Mouse (Mus musculus) heart, embryonic 12.5 days (tissue): Measurements from ENCODE around the gene Commd3. TPM values are rescaled to one million over a fixed set of nuclear protein-coding genes. Genes with fewer than 3 reads are reported as not detected.

Experiments
- ATAC-seq: fragments of 200-750 bp; cut with Nextera tagmentation; 2 replicates; pipeline ENCODE4 v1.8.0; 2017; ENCODE audit warnings: moderate TSS enrichment, moderate library complexity; ENCODE audit not compliant: insufficient number of reproducible peaks, low FRiP score
- H3K27ac ChIP-seq: fragments of 300-500 bp; sonication (generic); 2 replicates; pipeline ENCODE4 v1.5.1; 2016; ENCODE audit warnings: mild to moderate bottlenecking, moderate library complexity; ENCODE audit not compliant: poor library complexity, severe bottlenecking
- H3K27me3 ChIP-seq: fragments of 300-500 bp; sonication (generic); replicated peaks from 2 replicates; pipeline ENCODE4 v1.6.1; 2016; ENCODE audit warnings: mild to moderate bottlenecking, moderate library complexity
- H3K36me3 ChIP-seq: fragments of 300-500 bp; sonication (generic); 2 replicates; pipeline ENCODE4 v1.6.1; 2016; ENCODE audit warnings: mild to moderate bottlenecking, moderate library complexity
- H3K4me1 ChIP-seq: fragments of 300-500 bp; sonication (generic); replicated peaks from 2 replicates; pipeline ENCODE4 v1.6.1; 2016; ENCODE audit warnings: mild to moderate bottlenecking
- H3K4me2 ChIP-seq: fragments of 300-500 bp; sonication (generic); 2 replicates; pipeline ENCODE4 v1.6.1; 2016; ENCODE audit warnings: mild to moderate bottlenecking, moderate library complexity
- H3K4me3 ChIP-seq: fragments of 300-500 bp; sonication (generic); 2 replicates; pipeline ENCODE4 v1.5.1; 2016; ENCODE audit warnings: mild to moderate bottlenecking
- H3K9ac ChIP-seq: fragments of 300-500 bp; sonication (generic); 2 replicates; pipeline ENCODE4 v1.6.1; 2016; ENCODE audit warnings: mild to moderate bottlenecking, moderate library complexity
- H3K9me3 ChIP-seq: fragments of 300-500 bp; sonication (generic); replicated peaks from 2 replicates; pipeline ENCODE4 v1.6.1; 2016; ENCODE audit warnings: mild to moderate bottlenecking, moderate library complexity
- WGBS: fragments of 180-500 bp; shearing (Covaris S2); methylation state at CpG from one replicate; pipeline ENCODE4 v1.1.7; 2016; 5-methylcytosine and 5-hydroxymethylcytosine counted together
- polyA plus RNA-seq: library from polyadenylated mRNA; unstranded; fragments of >200 nt; fragmentation: Nextera tagmentation; extraction: Ambion mirVana; gene quantifications from 2 replicates; pipeline ENCODE4 v1.2.1, GENCODE M21; 2016

Gene Commd3
- polyA plus RNA-seq, 1 experiment from 2014 or later: 144 TPM

- Histone ChIP-seq H3K9ac (no peak overlapping the region), H3K4me2 (no peak overlapping the region), H3K9me3 (no peaks in the 10 kb centered on the region), H3K27me3 (peaks cover 57% of the 10 kb centered on the region), H3K36me3 (peaks cover 5% of the 10 kb centered on the region), H3K27ac (no peak overlapping the region), H3K4me1 (peaks cover 21% of the 10 kb centered on the region), H3K4me3 (no peak overlapping the region)
- WGBS: 5% methylated on average over 9 of the region's 9 CpGs
- ATAC-seq: no peak
Measured at GRCm38 (mm10) chr2:18687671-18688170, 15.5 kb downstream of the Commd3 start.

GRCm38 (mm10) chr2:18688286-18688685 is 16.1 kb downstream of the Commd3 start:
- Histone ChIP-seq H3K27me3 (peaks cover 60% of the 10 kb centered on the region), H3K27ac (no peak overlapping the region), H3K36me3 (peaks cover 5% of the 10 kb centered on the region), H3K4me1 (peaks cover 21% of the 10 kb centered on the region), H3K4me2 (peak overlapping the region; percentile 79), H3K9ac (no peak overlapping the region), H3K9me3 (no peaks in the 10 kb centered on the region), H3K4me3 (peak overlapping the region; percentile 49)
- no peak for ATAC-seq
- WGBS: 3% methylated on average over 6 of the region's 6 CpGs

- H3K27me3 ChIP-seq: peaks cover 60% of the 10 kb centered on the region
- no peaks in the 10 kb centered on the region for H3K9me3 ChIP-seq
- peaks cover 21% of the 10 kb centered on the region for H3K4me1 ChIP-seq
- no peak overlapping the region for H3K9ac ChIP-seq
- whole genome bisulfite sequencing: 1% methylated on average over 45 of the region's 45 CpGs
- H3K27ac ChIP-seq: no peak overlapping the region
- peak overlapping the region; percentile 49 for H3K4me3 ChIP-seq
- peak; percentile 25; the same call in 1 of the 2 replicates for ATAC-seq
- H3K4me2 ChIP-seq: peak overlapping the region; percentile 79
- H3K36me3 ChIP-seq: peaks cover 5% of the 10 kb centered on the region
Measured at GRCm38 (mm10) chr2:18688708-18689063, 16.5 kb downstream of the Commd3 start.

- ATAC-seq: peak; percentile 49; the same call in 1 of the 2 replicates
- H3K27ac ChIP-seq: no peak overlapping the region
Measured at GRCm38 (mm10) chr2:18689064-18689921, 17.1 kb downstream of the Commd3 start.

GRCm38 (mm10) chr2:18690055-18690691 is 18.0 kb downstream of the Commd3 start:
- Histone ChIP-seq H3K27ac (no peak overlapping the region), H3K27me3 (peaks cover 56% of the 10 kb centered on the region), H3K4me3 (peak overlapping the region; percentile 49), H3K9me3 (no peaks in the 10 kb centered on the region), H3K4me2 (peak overlapping the region; percentile 79), H3K36me3 (no peaks in the 10 kb centered on the region), H3K9ac (peak overlapping the region; percentile 34; the same call in 1 of the 2 replicates), H3K4me1 (peaks cover 27% of the 10 kb centered on the region)
- WGBS: under 1% methylated on average over 58 of the region's 58 CpGs
- peak; percentile 35; the same call in 1 of the 2 replicates for ATAC-seq

More at GRCm38 (mm10) chr2:18689064-18689921, 17.1 kb downstream of the Commd3 start:
- Histone ChIP-seq H3K9ac (peak overlapping the region; percentile 34; the same call in 1 of the 2 replicates), H3K9me3 (no peaks in the 10 kb centered on the region), H3K36me3 (peaks cover under 1% of the 10 kb centered on the region), H3K4me2 (peak overlapping the region; percentile 79), H3K4me1 (peaks cover 21% of the 10 kb centered on the region), H3K4me3 (peak overlapping the region; percentile 49), H3K27me3 (peaks cover 56% of the 10 kb centered on the region)
- WGBS: under 1% methylated on average over 51 of the region's 51 CpGs

- peaks cover 62% of the 10 kb centered on the region for H3K27me3 ChIP-seq
- no peak overlapping the region for H3K27ac ChIP-seq
- peaks cover 28% of the 10 kb centered on the region for H3K4me1 ChIP-seq
- H3K4me2 ChIP-seq: peak overlapping the region; percentile 79
- WGBS: 2% methylated on average over 9 of the region's 9 CpGs
- no peaks in the 10 kb centered on the region for H3K9me3 ChIP-seq
- H3K36me3 ChIP-seq: no peaks in the 10 kb centered on the region
- H3K4me3 ChIP-seq: peak overlapping the region; percentile 49
- H3K9ac ChIP-seq: no peak overlapping the region
- no peak for ATAC-seq
Measured at GRCm38 (mm10) chr2:18690756-18691155, 18.6 kb downstream of the Commd3 start.

GRCm38 (mm10) chr2:18692031-18692430 is 19.8 kb downstream of the Commd3 start:
- Histone ChIP-seq H3K27me3 (peaks cover 60% of the 10 kb centered on the region), H3K4me3 (no peak overlapping the region), H3K27ac (no peak overlapping the region), H3K4me1 (peaks cover 28% of the 10 kb centered on the region), H3K9me3 (no peaks in the 10 kb centered on the region), H3K4me2 (no peak overlapping the region), H3K9ac (no peak overlapping the region), H3K36me3 (no peaks in the 10 kb centered on the region)
- no peak for ATAC-seq

- ATAC-seq: no peak
- Histone ChIP-seq H3K27me3 (peaks cover 55% of the 10 kb centered on the region), H3K27ac (no peak overlapping the region), H3K4me3 (no peak overlapping the region), H3K4me2 (no peak overlapping the region), H3K4me1 (peaks cover 28% of the 10 kb centered on the region), H3K36me3 (no peaks in the 10 kb centered on the region), H3K9me3 (no peaks in the 10 kb centered on the region), H3K9ac (no peak overlapping the region)
- WGBS: 7% methylated on average over 1 of the region's 1 CpGs
Measured at GRCm38 (mm10) chr2:18692548-18692947, 20.4 kb downstream of the Commd3 start.

- WGBS: under 1% methylated on average over 5 of the region's 5 CpGs
- no peak for ATAC-seq
- Histone ChIP-seq H3K4me3 (peak overlapping the region; percentile 66), H3K9ac (no peak overlapping the region; the same call in 1 of the 2 replicates), H3K36me3 (no peaks in the 10 kb centered on the region), H3K4me2 (peak overlapping the region; percentile 88), H3K4me1 (peaks cover 29% of the 10 kb centered on the region), H3K27ac (no peak overlapping the region), H3K9me3 (no peaks in the 10 kb centered on the region), H3K27me3 (peaks cover 56% of the 10 kb centered on the region)
Measured at GRCm38 (mm10) chr2:18693491-18693870, 21.3 kb downstream of the Commd3 start.

GRCm38 (mm10) chr2:18693871-18694610 is 21.9 kb downstream of the Commd3 start, which contains the start of gene Spag6:
Gene Spag6 (plus strand): TSS chr2:18694032.
- Histone ChIP-seq H3K9me3 (no peaks in the 10 kb centered on the region), H3K27me3 (peaks cover 56% of the 10 kb centered on the region), H3K9ac (peak within 1 kb of the TSS; percentile 83), H3K27ac (peak within 1 kb of the TSS; percentile 49; the same call in 1 of the 2 replicates), H3K4me3 (peak within 1 kb of the TSS; percentile 66), H3K4me1 (peaks cover 29% of the 10 kb centered on the region), H3K4me2 (peak within 1 kb of the TSS; percentile 88), H3K36me3 (no peaks in the 10 kb centered on the region)
- peak; percentile 79 for ATAC-seq
- WGBS: under 1% methylated on average over 53 of the region's 61 CpGs
